Mouse (Mus musculus): ENCODE measurements at regions not wholly inside any gene's neighbourhood (a gene's known extent, or its start where the extent isn't known, plus 50 kb on each side); places are given as distances from the start of the nearest gene placed in this dataset.

GRCm38 (mm10) chr7:118042914-118043313, 73.1 kb downstream of the Rps15a start:
- H3K36me3 ChIP-seq, result no peaks in the 10 kb centered on the region
- no peak overlapping the region for H3K9ac ChIP-seq
- H3K4me2 ChIP-seq (replicated peaks), result no peak overlapping the region
- H3K4me1 ChIP-seq, result no peaks in the 10 kb centered on the region
- ATAC-seq (ENCODE audit: insufficient number of reproducible peaks, insufficient read depth, low FRiP score, low TSS enrichment), result peak; percentile 22
- no peaks in the 10 kb centered on the region for H3K27me3 ChIP-seq
- 62% methylated on average over 10 of the region's 10 CpGs for WGBS
- H3K4me3 ChIP-seq, result no peak overlapping the region
- no peak overlapping the region for H3K27ac ChIP-seq
- no peaks in the 10 kb centered on the region for H3K9me3 ChIP-seq

- WGBS, result 74% methylated on average over 4 of the region's 4 CpGs
- Histone ChIP-seq H3K9ac (no peak overlapping the region), H3K4me3 (no peak overlapping the region), H3K4me1 (no peaks in the 10 kb centered on the region), H3K4me2 (replicated peaks) (no peak overlapping the region), H3K27me3 (no peaks in the 10 kb centered on the region), H3K9me3 (no peaks in the 10 kb centered on the region), H3K27ac (no peak overlapping the region), H3K36me3 (no peaks in the 10 kb centered on the region)
- no peak for ATAC-seq (ENCODE audit: insufficient number of reproducible peaks, insufficient read depth, low FRiP score, low TSS enrichment)
Measured at GRCm38 (mm10) chr7:118039862-118040261, 76.1 kb downstream of the Rps15a start.

- H3K36me3 ChIP-seq, result no peaks in the 10 kb centered on the region
- no peaks in the 10 kb centered on the region for H3K9me3 ChIP-seq
- no peak overlapping the region for H3K4me3 ChIP-seq
- H3K4me1 ChIP-seq, result no peaks in the 10 kb centered on the region
- no peak overlapping the region for H3K4me2 ChIP-seq (replicated peaks)
- no peak overlapping the region for H3K9ac ChIP-seq
- H3K27me3 ChIP-seq, result no peaks in the 10 kb centered on the region
- no peak overlapping the region for H3K27ac ChIP-seq
- 0 out of 2 replicates have a peak, but pooled peaks have one; percentile 22 for ATAC-seq (ENCODE audit: insufficient number of reproducible peaks, insufficient read depth, low FRiP score, low TSS enrichment)
- 60% methylated on average over 3 of the region's 3 CpGs for WGBS
Measured at GRCm38 (mm10) chr7:118037062-118037461, 78.9 kb downstream of the Rps15a start.

- ATAC-seq (ENCODE audit: insufficient number of reproducible peaks, insufficient read depth, low FRiP score, low TSS enrichment), result 0 out of 2 replicates have a peak, but pooled peaks have one; percentile 52
- H3K4me2 ChIP-seq (replicated peaks), result no peak overlapping the region
- no peaks in the 10 kb centered on the region for H3K36me3 ChIP-seq
- no peaks in the 10 kb centered on the region for H3K9me3 ChIP-seq
- H3K4me3 ChIP-seq, result no peak overlapping the region
- 14% methylated on average over 10 of the region's 10 CpGs for WGBS
- H3K27me3 ChIP-seq, result no peaks in the 10 kb centered on the region
- H3K4me1 ChIP-seq, result peaks cover 8% of the 10 kb centered on the region; the same call in 1 of the 2 replicates
- H3K27ac ChIP-seq, result no peak overlapping the region
- H3K9ac ChIP-seq, result no peak overlapping the region
Measured at GRCm38 (mm10) chr7:118026106-118026526, 89.9 kb downstream of the Rps15a start.

- H3K4me1 ChIP-seq, result no peaks in the 10 kb centered on the region
- no peaks in the 10 kb centered on the region for H3K27me3 ChIP-seq
- H3K9me3 ChIP-seq, result no peaks in the 10 kb centered on the region
- H3K4me3 ChIP-seq, result no peak overlapping the region
- no peak overlapping the region for H3K4me2 ChIP-seq (replicated peaks)
- no peak overlapping the region for H3K9ac ChIP-seq
- 82% methylated on average over 7 of the region's 7 CpGs for WGBS
- no peak for ATAC-seq (ENCODE audit: insufficient number of reproducible peaks, insufficient read depth, low FRiP score, low TSS enrichment)
- no peaks in the 10 kb centered on the region for H3K36me3 ChIP-seq
- H3K27ac ChIP-seq, result no peak overlapping the region
Measured at GRCm38 (mm10) chr7:118004620-118005019, 111.4 kb downstream of the Rps15a start.

- H3K4me3 ChIP-seq, result no peak overlapping the region
Measured at GRCm38 (mm10) chr7:118001881-118002280, 114.1 kb downstream of the Rps15a start.

GRCm38 (mm10) chr7:118001121-118001520, 114.9 kb downstream of the Rps15a start:
- Histone ChIP-seq H3K4me2 (replicated peaks) (no peak overlapping the region), H3K4me3 (no peak overlapping the region), H3K27ac (no peak overlapping the region), H3K4me1 (no peaks in the 10 kb centered on the region), H3K9me3 (no peaks in the 10 kb centered on the region), H3K9ac (no peak overlapping the region), H3K27me3 (no peaks in the 10 kb centered on the region), H3K36me3 (no peaks in the 10 kb centered on the region)
- ATAC-seq (ENCODE audit: insufficient number of reproducible peaks, insufficient read depth, low FRiP score, low TSS enrichment), result no peak
- WGBS, result 4% methylated on average over 4 of the region's 4 CpGs

More at GRCm38 (mm10) chr7:118001881-118002280, 114.1 kb downstream of the Rps15a start:
- WGBS, result 73% methylated on average over 3 of the region's 3 CpGs
- Histone ChIP-seq H3K27ac (no peak overlapping the region), H3K4me1 (no peaks in the 10 kb centered on the region), H3K4me2 (replicated peaks) (no peak overlapping the region), H3K36me3 (no peaks in the 10 kb centered on the region), H3K9ac (no peak overlapping the region), H3K27me3 (no peaks in the 10 kb centered on the region), H3K9me3 (no peaks in the 10 kb centered on the region)
- no peak for ATAC-seq (ENCODE audit: insufficient number of reproducible peaks, insufficient read depth, low FRiP score, low TSS enrichment)

- ATAC-seq (ENCODE audit: insufficient number of reproducible peaks, insufficient read depth, low FRiP score, low TSS enrichment), result no peak
- no peak overlapping the region for H3K4me2 ChIP-seq (replicated peaks)
- H3K27me3 ChIP-seq, result no peaks in the 10 kb centered on the region
- no peaks in the 10 kb centered on the region for H3K36me3 ChIP-seq
- no peak overlapping the region for H3K27ac ChIP-seq
- H3K4me1 ChIP-seq, result no peaks in the 10 kb centered on the region
- 77% methylated on average over 4 of the region's 4 CpGs for WGBS
- H3K9me3 ChIP-seq, result no peaks in the 10 kb centered on the region
- H3K4me3 ChIP-seq, result no peak overlapping the region
- H3K9ac ChIP-seq, result no peak overlapping the region
Measured at GRCm38 (mm10) chr7:117982177-117982576, 133.8 kb downstream of the Rps15a start.

GRCm38 (mm10) chr7:117971176-117971575, 144.8 kb downstream of the Rps15a start:
- Histone ChIP-seq H3K27me3 (no peaks in the 10 kb centered on the region), H3K4me1 (no peaks in the 10 kb centered on the region), H3K27ac (no peak overlapping the region), H3K9ac (no peak overlapping the region), H3K9me3 (no peaks in the 10 kb centered on the region), H3K36me3 (no peaks in the 10 kb centered on the region), H3K4me2 (replicated peaks) (no peak overlapping the region), H3K4me3 (no peak overlapping the region)
- ATAC-seq (ENCODE audit: insufficient number of reproducible peaks, insufficient read depth, low FRiP score, low TSS enrichment), result no peak
- 23% methylated on average over 1 of the region's 1 CpGs for WGBS

GRCm38 (mm10) chr7:117943435-117943834, 172.6 kb downstream of the Rps15a start:
- Histone ChIP-seq H3K4me2 (replicated peaks) (no peak overlapping the region), H3K9me3 (no peaks in the 10 kb centered on the region), H3K4me3 (no peak overlapping the region), H3K9ac (no peak overlapping the region), H3K27ac (no peak overlapping the region), H3K27me3 (no peaks in the 10 kb centered on the region), H3K4me1 (no peaks in the 10 kb centered on the region), H3K36me3 (no peaks in the 10 kb centered on the region)
- no peak for ATAC-seq (ENCODE audit: insufficient number of reproducible peaks, insufficient read depth, low FRiP score, low TSS enrichment)
- 91% methylated on average over 3 of the region's 3 CpGs for WGBS

- Histone ChIP-seq H3K9ac (no peak overlapping the region), H3K9me3 (no peaks in the 10 kb centered on the region), H3K4me1 (no peaks in the 10 kb centered on the region), H3K4me2 (replicated peaks) (no peak overlapping the region), H3K27ac (no peak overlapping the region), H3K4me3 (no peak overlapping the region), H3K27me3 (no peaks in the 10 kb centered on the region), H3K36me3 (no peaks in the 10 kb centered on the region)
- ATAC-seq (ENCODE audit: insufficient number of reproducible peaks, insufficient read depth, low FRiP score, low TSS enrichment), result no peak
- 61% methylated on average over 7 of the region's 7 CpGs for WGBS
Measured at GRCm38 (mm10) chr7:117939618-117940017, 176.4 kb downstream of the Rps15a start.

GRCm38 (mm10) chr7:117934908-117935307, 181.1 kb downstream of the Rps15a start:
- Histone ChIP-seq H3K27me3 (no peaks in the 10 kb centered on the region), H3K27ac (no peak overlapping the region), H3K4me2 (replicated peaks) (no peak overlapping the region), H3K36me3 (no peaks in the 10 kb centered on the region), H3K4me3 (no peak overlapping the region), H3K4me1 (no peaks in the 10 kb centered on the region), H3K9me3 (no peaks in the 10 kb centered on the region), H3K9ac (no peak overlapping the region)
- no peak for ATAC-seq (ENCODE audit: insufficient number of reproducible peaks, insufficient read depth, low FRiP score, low TSS enrichment)
- 71% methylated on average over 3 of the region's 3 CpGs for WGBS

Measured in embryonic facial prominence, embryonic 12.5 days (tissue).